Mouse (Mus musculus) kidney, postnatal 36 days (tissue): ENCODE results near the gene Alox12.

Source experiments
- DNase-seq, 2 experiments: peaks; one replicate each; pipeline ENCODE4 v3.0.0; 2021 to 2022; ENCODE audit warnings: mixed read lengths in 2 of 2

Gene Alox12

DNA sequence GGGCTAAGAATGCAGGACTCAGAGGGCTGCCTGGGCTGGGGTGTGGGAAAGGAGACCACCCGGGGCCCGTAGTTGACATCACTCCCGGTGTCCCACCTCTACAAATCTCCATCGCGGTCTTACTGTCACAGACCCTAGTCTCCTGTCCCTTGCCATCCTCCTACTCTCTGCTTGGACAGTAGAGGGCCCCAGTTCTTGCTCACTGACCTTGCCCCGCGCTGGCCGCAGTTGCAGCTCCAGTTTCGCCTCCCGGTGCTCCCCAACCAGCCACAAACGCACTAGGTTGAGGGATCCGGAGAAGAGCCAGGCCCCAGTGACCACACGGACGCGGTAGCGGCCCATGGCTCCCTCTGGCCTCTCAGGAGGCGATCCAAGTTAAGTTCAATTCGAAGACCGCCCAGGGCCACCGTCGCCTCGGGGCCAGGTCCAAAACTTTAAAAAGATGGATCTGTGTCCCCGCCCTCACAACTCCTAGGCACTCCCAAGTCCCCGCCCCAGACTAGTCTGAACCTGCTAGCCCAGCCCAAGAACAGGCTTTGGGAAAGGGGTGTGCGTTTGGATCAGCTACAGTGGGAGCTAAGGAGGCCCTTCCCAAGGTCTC, at the start of gene Alox12:
TSS of gene Alox12 (minus strand) at position 423 of the 601 bp plus-strand sequence.
- peak; percentile 63 to 78 for DNase-seq

DNA sequence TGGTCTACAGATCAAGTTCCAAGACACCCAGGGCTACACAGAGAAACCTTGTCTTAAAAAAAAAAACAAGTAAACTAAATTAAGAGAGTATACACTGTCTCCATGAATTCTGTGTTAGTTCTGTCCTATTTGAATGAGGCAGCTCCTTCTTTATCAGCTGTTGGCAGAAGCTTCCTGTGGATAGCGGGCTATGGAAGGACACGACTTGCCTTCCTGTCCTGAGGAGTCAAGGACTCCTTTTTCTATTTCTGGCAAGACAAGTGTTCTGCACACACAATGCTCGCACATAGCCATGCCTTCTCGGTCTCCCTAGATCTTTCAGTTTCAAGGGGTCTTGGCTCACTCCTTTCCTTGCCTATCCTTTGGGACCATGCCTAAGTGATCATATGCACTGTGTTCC, 47.1 kb upstream of the Alox12 start:
- DNase-seq = peak in 1 of 2 experiments; percentile 16

DNA sequence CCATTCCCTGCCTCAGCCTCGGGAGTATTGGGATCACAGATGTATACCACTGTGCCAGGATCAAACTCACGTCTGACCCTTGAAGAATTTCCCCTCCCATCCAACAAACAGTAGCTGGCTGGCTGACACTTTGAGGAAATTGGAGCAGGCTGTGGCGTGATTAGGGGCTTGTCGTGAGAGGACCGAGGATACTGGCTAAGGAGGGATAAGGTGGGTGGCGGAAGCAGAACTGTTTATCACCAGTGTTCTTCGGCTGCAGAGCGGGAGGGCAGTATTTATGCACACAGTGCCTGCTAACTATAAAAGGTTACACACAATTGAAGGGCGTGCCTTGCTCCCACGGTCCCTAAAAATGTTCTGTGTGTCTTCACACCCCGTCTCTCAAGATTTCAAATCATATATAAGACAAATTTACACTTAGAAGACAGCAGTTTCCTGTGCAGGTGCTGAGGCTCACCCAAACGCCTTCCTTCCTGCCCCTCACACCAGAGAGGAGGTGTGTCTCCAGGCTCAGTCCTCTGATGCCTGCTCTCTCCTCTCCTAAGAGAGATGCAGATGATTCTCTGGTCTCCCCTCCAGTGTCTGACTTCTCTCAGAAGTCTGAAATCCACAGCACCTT, 42.8 kb upstream of the Alox12 start:
- DNase-seq = peak; percentile 15 to 16

DNA sequence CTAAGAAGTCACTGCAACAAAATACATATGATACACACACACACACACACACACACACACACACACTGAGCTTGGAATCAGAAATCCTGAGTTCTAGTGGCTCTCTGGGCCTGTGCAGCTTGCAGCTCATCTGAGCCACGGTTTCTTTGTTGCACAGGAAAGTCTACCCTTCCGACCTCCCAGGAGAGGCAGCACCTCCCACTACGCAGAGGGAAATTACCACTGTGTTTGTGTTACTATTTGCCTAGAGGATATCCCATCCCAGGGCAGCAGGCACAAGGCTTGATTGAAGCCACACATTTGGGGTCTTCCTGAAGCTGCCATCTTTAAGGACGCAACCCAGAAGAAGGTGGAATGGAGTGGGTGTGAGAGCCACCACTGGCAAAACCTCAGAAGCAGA, 42.3 kb upstream of the Alox12 start:
- peak; percentile 7 to 14 for DNase-seq

DNA sequence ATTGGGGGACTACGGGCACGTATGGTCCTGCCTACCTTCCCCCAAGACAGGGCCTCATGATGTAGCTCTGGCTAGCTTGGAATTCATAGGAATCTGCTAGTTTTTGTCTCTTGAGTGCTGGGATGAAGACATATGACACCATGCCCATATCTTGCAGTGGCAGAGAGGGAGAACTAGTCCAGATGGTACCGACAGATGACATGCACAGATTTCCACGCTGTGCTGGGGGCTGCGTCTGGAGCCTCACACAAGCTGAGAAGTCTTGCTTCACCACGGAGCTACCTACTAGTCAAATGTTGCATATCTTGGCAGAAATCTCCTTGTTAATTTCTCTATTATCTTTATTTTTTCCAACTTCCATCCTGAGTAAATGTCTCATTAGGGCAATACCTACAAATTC, 38.7 kb upstream of the Alox12 start:
- DNase-seq = no peak

DNA sequence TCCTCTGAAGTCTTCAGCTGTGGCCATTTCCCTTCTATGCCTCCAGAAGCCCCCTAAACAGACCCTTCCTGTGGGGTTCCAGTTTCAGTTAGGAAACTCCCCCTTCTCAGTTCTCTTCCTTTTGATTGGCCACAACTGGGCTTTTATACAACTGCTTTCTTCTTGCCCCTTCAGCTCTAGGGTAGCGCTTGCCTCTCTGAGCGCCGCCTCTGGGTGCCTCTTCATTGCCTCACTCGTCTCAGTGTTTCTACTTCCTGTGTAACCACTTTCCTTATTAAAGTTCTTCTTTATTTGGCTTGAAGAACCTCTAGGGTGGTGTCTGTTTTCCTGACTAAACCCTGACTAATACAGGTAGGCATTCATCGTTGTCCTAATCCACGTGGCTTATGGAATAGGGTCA, 36.1 kb upstream of the Alox12 start:
- no peak for DNase-seq

DNA sequence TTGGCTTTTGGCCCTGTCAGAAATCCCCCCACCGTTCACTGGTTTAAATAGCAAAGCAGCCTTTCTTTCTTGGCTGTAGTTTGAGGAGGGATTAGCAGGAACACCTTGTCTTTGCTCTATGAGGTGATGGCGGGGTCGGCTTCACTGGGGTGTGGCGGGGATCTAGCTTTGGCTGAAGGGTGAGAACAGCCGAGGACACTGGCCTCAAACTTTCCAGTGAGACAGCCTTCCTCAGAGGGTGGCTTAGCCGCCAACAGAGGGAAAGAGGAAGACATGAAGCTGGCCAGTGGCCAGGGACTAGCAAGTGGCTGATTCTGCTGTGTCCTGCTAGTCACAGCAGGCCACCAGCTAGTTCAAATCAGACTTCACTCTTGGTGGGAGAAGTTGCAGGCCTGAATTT, 34.1 kb upstream of the Alox12 start:
- DNase-seq = peak in 1 of 2 experiments; percentile 50

DNA sequence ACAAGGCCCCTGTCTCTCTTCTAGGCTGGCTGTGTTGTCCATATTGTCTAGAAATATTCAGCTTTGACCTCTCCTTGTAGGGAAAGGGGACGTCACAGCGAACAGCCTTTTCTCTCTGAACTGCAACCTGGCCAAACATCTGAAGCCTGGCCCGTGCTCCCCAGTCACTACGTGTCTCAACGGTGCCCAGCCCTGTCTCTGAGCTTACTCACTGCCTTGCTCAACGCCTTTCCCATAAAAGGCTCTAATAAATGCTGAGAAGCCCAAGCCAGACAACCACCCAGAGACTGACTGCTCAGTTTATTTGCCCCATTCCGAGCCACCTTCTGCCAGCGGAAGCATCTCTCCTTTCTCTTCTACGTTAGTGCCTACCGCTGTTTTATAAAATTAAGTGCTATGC, 32.9 kb upstream of the Alox12 start:
- DNase-seq = no peak

DNA sequence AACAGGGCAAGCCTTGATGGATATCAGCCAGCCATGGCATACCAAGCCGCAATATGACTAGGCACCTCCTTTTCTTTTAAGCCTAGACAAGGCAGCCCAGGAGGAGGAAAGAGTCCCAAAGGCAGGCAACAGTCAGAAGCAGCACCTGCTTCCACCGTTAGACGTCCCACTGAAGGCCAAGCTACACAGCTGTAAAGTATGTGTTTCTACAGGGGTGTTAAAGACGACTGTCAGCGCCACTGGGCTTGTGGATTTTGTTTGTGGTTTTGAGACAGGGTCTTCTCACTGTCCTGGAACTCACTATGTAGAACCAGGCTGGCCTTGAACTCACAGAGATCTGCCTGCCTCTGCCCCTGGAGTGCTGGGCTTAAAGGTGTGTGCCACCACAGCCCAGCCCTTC, 30.5 kb upstream of the Alox12 start:
- DNase-seq = no peak

DNA sequence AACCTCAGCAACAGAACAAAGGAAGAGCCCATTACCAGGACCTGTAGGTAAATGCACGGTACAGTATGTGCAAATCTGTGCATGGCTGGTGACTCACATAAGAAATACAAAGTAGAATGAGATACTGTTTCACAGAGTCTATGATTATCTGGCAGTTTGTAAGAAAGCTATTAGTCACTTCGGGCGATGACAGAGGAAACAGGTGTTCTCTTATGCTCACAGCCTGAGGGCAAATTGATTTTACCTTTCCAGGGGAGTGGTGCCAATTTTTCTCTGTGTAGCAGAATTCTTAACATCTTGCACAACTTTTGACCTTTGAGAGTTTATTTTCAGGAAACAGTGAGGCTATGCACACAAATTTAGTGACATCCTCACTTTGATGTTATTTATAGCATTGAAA, 29.6 kb upstream of the Alox12 start:
- DNase-seq = no peak

DNA sequence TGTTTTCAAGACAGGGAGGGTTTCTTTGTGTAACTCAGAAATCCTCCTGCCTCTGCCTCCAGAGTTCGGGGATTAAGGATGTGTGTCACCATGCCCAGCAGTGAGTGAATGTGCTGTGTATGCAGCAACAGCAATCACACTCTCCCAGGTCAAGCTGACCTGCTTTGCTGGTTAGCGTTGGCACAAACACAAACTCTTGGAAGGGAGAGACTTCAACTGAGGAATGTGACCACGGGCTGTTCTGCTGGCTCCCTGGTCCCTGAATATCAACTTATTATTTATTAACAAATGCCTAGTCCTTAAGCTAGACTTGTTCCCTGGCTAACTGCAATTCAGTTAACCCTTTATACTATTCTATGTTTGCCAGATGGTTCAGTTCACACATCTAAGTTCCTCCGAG, 28.5 kb upstream of the Alox12 start:
- DNase-seq = peak; percentile 40 to 59

DNA sequence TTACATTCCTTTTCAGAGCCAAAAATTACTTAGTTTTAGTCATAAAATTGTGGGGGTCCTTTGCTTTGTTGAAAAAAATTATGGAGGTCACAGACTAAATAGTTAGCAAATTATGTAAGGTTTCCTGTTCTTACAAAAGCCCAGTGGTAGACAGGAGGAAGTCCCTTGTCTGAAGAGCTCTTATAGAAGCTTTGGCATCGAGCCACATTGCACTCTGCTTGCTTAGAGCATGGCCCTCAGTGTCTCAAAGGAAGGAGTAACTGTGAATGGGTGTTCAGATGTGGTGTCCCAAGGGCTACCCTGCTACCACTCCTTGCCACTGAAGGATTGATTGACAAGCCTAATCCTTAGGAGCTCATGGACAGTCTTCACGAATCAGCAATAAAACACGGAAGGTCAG, 25.3 kb upstream of the Alox12 start:
- DNase-seq = peak; percentile 24 to 49

DNA sequence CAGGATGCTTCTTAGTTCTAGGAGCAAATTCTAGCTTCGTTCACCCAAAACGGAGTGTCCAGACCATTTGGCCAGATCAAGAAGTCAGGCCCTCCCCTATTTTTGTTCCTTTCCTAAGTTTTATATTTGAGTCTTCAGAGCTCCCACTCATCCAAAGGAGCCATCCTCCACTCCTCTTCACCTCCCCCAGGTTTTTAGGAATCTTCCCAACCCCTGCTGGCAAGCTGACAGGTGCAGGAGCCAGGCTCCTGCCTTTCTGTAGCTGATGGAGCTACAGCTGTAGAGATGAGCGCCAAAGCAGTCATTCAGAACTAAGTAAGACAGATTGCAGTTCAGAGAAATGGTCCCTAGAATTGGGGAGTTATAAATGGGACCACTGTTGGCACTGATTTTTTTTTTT, 23.8 kb upstream of the Alox12 start:
- DNase-seq = no peak

DNA sequence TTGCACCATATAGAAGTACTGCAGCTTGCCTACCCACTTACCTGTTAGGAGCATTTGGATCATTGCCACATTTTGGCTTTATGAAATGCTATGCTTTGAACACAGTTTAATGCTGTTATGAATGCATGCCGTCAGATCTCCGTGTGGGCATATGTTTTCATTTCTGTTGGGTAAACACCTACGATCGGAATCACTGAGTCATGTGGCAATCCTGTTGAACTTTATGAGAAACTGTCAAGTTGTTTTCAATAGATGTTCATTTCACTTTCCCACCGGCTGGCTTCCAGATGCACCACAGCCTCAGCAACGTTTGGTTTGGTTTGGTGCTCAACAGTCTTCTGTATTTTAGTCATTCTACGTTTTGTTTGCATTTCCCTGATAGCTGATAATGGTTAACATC, 16.5 kb upstream of the Alox12 start:
- DNase-seq = no peak

DNA sequence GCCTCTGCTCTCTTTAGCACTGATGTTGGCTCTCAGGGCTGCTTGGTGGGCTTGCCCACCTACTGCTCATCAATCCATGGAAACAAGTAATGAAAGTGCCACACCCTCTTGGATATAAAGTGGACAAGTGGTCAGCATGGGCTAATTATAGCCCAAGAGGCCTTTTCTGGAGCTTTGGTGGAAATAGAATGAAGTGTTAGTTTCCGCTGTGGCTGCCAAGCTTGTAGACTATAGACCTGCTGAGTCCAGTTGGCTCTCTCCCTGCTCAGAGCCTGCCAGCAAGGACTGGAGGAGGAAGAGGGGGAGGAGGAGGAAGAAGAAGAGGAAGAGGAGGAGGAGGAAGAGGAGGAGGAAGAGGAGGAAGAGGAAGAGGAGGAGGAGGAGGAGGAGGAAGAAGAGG, 11.3 kb upstream of the Alox12 start:
- peak; percentile 27 to 28 for DNase-seq

DNA sequence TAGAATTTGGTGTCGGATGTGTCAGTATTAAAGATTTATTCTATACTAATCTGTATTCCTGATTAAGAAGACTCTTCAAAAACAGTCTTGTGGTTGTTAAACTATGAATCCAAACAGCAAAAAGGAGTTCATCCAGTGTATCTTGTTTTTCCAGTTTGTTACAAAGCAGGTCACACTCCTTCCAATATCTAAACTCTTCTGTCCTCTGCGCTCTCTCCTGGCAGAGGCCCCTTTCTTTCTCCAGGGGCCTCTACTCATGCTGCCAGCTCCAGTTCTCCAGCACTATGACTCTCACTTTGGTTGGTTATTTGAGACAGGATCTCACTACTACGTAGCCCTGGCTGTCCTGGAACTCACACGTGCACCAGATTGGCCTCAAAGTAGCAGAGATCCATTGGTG, 10.7 kb upstream of the Alox12 start:
- no peak for DNase-seq

DNA sequence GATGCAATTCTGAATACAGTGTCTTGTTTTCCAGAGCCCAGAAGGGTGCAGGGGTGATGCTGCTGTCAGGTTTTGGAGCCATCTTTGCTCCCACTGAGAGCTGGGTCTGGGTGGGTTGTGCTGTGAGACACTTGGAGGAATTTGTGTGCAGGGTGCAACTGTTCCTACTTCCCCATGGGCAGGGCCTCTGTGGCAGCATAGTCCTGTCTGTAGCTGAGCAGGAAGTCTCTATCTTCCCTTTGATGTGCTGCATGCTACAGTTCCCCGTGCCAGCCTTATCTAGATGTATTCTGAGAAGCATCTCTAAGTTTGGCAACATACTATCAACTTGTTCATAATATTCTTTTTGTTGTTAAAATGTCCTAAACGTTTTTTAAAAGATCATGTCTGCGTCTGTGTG, 10.1 kb upstream of the Alox12 start:
- DNase-seq = no peak

DNA sequence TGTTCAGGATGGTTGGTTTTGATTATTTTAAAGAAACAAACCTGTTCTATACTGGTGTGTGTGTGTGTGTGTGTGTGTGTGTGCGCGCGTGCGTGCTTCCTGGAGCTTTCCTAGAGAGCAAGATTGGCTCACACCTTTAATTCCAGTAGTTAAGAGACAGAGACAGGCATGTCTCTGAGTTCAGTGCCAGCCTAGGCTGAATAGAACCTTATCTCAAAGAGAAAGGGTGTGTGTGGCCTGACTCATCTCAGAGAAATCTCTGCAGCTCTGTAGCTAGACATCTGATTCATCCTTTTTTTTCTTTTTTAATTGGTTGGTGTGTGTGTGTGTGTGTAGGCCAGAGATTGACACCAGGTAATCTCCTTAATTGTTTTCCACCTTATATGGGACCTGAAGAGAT, 3.9 kb upstream of the Alox12 start:
- no peak for DNase-seq

DNA sequence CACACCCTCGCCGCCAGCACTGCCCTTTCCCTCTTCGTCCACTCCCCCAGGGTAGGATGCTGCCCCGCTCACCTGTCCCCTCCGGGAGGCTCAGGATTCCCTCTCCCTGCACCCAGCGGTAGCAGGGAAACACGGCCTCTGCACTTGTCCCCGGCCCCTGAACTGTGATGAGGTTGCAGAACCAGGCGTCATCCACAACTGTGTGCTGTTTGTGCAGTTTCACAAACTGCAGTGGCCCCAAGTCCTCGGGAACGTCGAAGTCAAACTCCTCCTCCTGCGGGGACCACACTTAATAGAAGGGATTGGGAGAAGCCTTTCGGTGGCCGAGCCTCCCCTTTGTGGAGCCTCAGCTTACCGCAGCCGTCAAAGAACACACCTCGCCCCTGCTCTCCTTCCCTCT, 816 bp downstream of the Alox12 start:
- DNase-seq = no peak

DNA sequence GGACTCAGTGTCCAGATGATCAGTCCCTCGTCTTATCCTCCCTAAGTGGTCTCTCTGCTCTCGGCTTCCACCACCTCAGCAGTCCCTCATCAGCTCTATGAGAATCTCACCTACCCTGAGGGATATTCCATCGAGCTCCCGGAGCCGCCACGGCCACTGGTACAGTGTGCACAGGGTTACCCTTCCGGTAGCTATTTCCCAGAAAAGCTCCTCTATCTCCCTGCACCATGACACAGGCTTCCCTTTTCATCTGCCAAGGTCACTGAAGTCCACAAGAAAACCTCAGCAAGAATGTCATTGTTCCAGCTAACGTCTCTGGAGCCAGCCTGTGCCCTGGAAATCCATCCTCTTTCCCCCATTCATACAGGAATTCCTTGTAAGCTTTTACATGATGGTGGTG, 3.3 kb downstream of the Alox12 start:
- DNase-seq = no peak

DNA sequence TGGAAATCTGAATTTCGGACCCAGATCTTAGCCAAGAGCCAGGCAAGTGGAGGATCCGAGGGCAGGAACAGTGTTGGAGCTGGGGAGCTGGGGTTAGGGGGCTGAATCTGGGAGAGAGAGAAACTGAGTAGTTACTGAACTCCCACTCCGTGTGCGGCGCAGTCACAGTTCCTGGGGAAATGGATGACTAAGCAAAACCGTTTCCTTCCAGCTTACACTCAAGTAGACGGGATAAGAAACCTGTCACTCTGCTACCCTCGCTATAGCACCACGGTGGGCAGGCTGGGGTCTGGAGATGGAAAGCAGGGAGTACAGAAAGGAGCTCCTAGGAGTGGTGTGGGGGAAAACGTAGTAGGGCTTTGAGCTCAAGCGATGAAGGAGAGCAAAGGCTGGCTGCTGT, 5.0 kb downstream of the Alox12 start:
- DNase-seq = no peak

DNA sequence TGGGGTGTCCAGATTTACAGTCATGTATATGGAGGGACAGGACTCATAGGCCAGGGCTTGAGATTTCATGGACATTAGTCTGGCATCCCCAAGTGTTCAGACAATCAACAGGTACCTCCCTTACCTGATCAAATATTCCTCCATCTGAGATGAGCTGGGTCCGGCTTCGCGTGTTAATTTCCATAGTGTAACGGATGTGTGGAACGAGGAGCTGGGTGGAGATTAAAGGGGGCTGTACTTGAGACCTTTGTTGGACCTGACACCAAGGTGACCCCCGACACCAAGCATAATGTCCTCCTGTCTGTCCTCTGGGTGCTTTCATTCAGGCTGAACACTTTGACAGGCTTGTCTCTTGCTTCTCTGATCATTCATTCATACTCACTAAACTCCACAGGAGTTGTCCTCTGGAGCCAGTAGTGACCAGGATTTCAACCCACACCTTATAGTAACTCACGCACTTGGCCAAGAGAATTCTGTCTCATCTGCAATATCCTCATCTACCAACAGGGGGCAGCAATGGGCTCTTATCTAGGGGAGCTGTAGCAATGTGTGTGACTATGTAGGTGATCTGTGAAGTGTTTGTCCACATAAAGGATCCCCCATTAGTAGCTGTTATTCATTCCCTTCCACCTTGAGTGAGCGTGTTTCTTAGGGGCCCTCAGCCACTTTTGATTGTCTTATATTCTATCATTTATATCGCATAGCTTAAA, 7.9 kb downstream of the Alox12 start:
- DNase-seq = peak; percentile 64 to 87

DNA sequence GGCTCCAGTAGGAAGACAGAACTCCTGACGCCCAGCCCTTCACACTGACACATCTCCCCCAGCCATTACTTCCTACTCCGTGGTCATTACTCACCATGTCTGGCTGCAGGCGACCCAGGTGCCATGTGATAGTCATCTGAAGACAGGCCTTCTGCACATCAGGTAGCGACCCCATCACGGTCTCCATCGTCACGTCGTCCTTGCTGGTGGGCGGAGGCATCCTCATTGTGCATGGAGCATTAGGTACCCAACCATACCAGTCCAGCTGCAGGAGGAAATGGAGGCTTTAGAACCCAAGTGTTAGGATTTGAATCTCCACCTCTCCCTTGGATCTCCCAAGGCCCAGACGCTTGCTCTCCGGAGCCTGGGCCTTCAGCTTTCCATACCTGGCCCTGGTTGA, 12.6 kb downstream of the Alox12 start:
- DNase-seq = no peak

DNA sequence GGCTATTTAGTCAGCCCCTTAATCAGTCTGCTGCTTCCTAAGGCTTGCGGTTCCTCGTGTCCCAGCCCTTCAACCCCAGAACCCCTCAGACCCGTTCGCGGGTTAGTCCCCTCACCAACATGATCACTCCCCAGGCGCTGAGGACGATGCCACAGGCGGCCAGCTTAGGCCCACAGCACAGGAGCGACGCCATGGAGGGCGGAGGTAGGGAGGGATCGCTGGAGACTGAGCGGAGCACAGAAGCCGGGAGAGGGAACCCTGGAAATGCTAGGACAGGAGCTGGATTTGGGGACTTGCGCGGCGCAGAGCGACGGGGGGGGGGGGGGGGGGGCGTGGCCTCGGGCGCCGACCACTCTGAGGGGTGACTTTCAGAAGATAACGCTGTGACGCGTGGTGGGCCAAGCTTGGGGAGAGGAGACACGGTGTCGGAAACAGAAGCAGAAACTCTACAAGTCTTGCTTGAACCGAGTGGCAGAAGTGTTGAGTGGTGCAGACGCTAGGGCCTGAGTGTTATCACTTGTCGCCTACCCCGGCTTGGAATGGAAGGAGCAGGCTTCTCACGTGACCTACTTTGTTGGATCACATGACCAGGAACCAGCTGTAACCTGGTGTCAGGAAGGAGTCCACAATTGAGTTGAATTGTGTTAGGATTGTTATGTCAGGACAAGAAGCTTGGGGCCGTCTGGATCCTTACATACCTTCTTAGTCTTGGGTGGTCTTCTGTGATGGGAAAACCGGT, 15.4 kb downstream of the Alox12 start, which contains the start of the genes Gm21988 and Rnasek:
TSS of gene Gm21988 (minus strand) at position 290 of the 739 bp plus-strand sequence.
TSS of gene Rnasek (minus strand) at position 302 of the 739 bp plus-strand sequence.
- peak; percentile 84 to 89 for DNase-seq
